Mouse (Mus musculus) intestine, postnatal 0 days (tissue): Measurements from ENCODE around the gene Nmb. TPM values are rescaled to one million over a fixed set of nuclear protein-coding genes. Genes with fewer than 3 reads are reported as not detected.

Experiments used
- ATAC-seq: fragments of 200-750 bp; cut with Nextera tagmentation; 2 replicates; pipeline ENCODE4 v1.8.0; 2017; ENCODE audit warnings: mild to moderate bottlenecking, moderate TSS enrichment, moderate library complexity
- H3K27ac ChIP-seq: fragments of 300-500 bp; sonication (generic); 2 replicates; pipeline ENCODE4 v1.5.1; 2014; ENCODE audit warnings: mild to moderate bottlenecking, low read depth, low read length, moderate library complexity
- H3K27me3 ChIP-seq: fragments of 300-500 bp; sonication (generic); replicated peaks from 2 replicates; pipeline ENCODE4 v1.6.1; 2014; ENCODE audit warnings: low read length, mixed read lengths; ENCODE audit not compliant: control insufficient read depth, insufficient read depth
- H3K36me3 ChIP-seq: fragments of 300-500 bp; sonication (generic); 2 replicates; pipeline ENCODE4 v1.6.1; 2014; ENCODE audit warnings: mild to moderate bottlenecking, moderate library complexity; ENCODE audit not compliant: control insufficient read depth, insufficient read depth
- H3K4me1 ChIP-seq: fragments of 300-500 bp; sonication (generic); replicated peaks from 2 replicates; pipeline ENCODE4 v1.6.1; 2014; ENCODE audit warnings: antibody characterized with exemption, low read length, mixed read lengths; ENCODE audit not compliant: control insufficient read depth, insufficient read depth
- H3K4me2 ChIP-seq: fragments of 300-500 bp; sonication (generic); replicated peaks from 2 replicates; pipeline ENCODE4 v1.6.1; 2014; ENCODE audit warnings: low read depth, mild to moderate bottlenecking, moderate library complexity
- H3K4me3 ChIP-seq: fragments of 300-500 bp; sonication (generic); 2 replicates; pipeline ENCODE4 v1.5.1; 2014; ENCODE audit warnings: low read depth, low read length
- H3K9ac ChIP-seq: fragments of 300-500 bp; sonication (generic); 2 replicates; pipeline ENCODE4 v1.6.1; 2014; ENCODE audit warnings: mild to moderate bottlenecking, low read depth, low read length
- H3K9me3 ChIP-seq: fragments of 300-500 bp; sonication (generic); 2 replicates; pipeline ENCODE4 v1.6.1; 2016; ENCODE audit warnings: mixed run types; ENCODE audit not compliant: control insufficient read depth
- CTCF ChIP-seq: sonication (generic); IDR thresholded peaks from 2 replicates; pipeline ENCODE4 v1.5.1; 2016; ENCODE audit warnings: low read depth, mild to moderate bottlenecking, control low read depth, antibody characterized with exemption, moderate library complexity
- WGBS: fragments of 180-500 bp; shearing (Covaris S2); extraction: QIAGEN DNeasy Blood & Tissue Kit; methylation state at CpG from one replicate; pipeline ENCODE4 v1.1.7; 2014; 5-methylcytosine and 5-hydroxymethylcytosine counted together
- polyA plus RNA-seq: library from polyadenylated mRNA; unstranded; fragments of >200 nt; fragmentation: Nextera tagmentation; extraction: Ambion mirVana; gene quantifications from 2 replicates; pipeline ENCODE4 v1.2.1, GENCODE M21; 2015

Nmb gene
- polyA plus RNA-seq, 1 experiment from 2014 or later: 2.1 TPM

DNA sequence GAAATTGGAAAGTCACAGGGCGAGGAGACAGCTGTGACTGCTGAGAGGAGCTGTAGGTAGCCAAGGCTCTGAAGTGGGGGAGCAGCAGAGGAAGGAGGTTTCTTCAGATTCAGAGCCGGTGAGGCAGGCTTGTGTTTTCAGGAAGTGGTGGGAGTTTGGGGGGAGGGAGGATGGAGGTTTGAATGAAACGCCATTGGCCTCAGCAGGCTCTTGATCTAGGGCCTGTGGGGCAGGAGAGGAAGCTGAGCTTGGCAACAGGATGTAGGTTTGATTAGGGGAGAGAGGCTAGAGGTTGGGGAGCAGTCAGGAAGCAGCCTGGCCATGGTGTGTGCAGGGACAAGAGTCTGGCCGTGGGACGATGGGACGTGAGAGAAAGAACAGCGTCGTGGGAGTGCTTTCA lies 40.0 kb downstream of the Nmb start:
- no peak overlapping the region for H3K4me2 ChIP-seq
- no peak for TF ChIP-seq CTCF
- peaks cover 8% of the 10 kb centered on the region for H3K36me3 ChIP-seq
- WGBS: 65% methylated on average over 8 of the region's 8 CpGs
- no peak for ATAC-seq
- H3K9me3 ChIP-seq: no peaks in the 10 kb centered on the region
- no peaks in the 10 kb centered on the region for H3K27me3 ChIP-seq
- H3K4me3 ChIP-seq: no peak overlapping the region
- 0 out of 2 replicates have a peak, but pooled peaks cover 11% of the 10 kb centered on the region for H3K4me1 ChIP-seq
- no peak overlapping the region for H3K9ac ChIP-seq
- H3K27ac ChIP-seq: peak overlapping the region; percentile 28; the same call in 1 of the 2 replicates

DNA sequence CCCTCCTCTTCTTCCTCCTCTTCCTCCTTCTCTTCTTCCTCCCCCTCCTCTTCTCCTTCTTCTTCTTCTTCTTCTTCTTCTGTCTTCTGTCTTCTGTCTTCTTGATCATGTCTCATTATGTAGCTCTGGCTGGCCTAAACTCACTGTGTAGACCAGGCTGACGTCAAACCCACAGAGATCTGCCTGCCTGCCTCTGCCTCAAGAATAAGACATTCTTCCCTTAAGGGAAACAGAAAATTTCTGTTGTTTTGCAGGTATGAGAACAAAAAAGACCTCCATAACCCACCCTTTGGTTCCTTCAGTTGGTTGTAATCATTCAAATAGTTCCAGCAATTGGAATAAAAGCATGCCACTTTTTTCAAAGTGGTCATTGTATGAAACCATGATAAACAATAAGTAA lies 40.7 kb downstream of the Nmb start:
- H3K27ac ChIP-seq: peak overlapping the region; percentile 15; the same call in 1 of the 2 replicates
- H3K4me3 ChIP-seq: no peak overlapping the region
- 65% methylated on average over 1 of the region's 1 CpGs for WGBS
- ATAC-seq: no peak
- H3K4me1 ChIP-seq: 0 out of 2 replicates have a peak, but pooled peaks cover 11% of the 10 kb centered on the region
- TF ChIP-seq CTCF: no peak
- no peaks in the 10 kb centered on the region for H3K27me3 ChIP-seq
- H3K4me2 ChIP-seq: no peak overlapping the region
- H3K9ac ChIP-seq: no peak overlapping the region
- no peaks in the 10 kb centered on the region for H3K9me3 ChIP-seq
- peaks cover 8% of the 10 kb centered on the region for H3K36me3 ChIP-seq

DNA sequence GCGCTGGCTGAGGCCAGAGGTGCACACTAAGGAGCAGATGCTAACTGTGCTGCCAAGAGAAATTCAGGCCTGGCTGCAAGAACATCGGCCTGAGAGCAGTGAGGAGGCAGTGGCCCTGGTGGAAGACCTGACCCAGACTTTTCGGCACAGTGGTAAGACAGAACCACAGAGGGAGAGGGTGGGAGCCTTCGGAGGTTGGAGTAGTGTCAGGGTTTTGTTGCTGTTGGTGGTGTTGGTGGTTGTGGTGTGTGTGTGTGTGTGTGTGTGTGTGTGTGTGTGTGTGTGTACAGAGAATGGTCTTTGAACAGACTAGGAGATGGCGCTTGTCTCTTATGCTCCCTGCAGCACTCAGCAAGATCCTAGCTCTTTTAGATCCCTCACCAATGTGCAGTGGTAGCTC lies 41.4 kb downstream of the Nmb start:
- 0 out of 2 replicates have a peak, but pooled peaks cover 11% of the 10 kb centered on the region for H3K4me1 ChIP-seq
- WGBS: 84% methylated on average over 5 of the region's 5 CpGs
- peaks cover 8% of the 10 kb centered on the region; the same call in 1 of the 2 replicates for H3K36me3 ChIP-seq
- H3K9me3 ChIP-seq: no peaks in the 10 kb centered on the region
- H3K27me3 ChIP-seq: no peaks in the 10 kb centered on the region
- H3K4me2 ChIP-seq: no peak overlapping the region
- no peak overlapping the region for H3K4me3 ChIP-seq
- no peak for TF ChIP-seq CTCF
- ATAC-seq: no peak
- no peak overlapping the region for H3K27ac ChIP-seq
- H3K9ac ChIP-seq: no peak overlapping the region

DNA sequence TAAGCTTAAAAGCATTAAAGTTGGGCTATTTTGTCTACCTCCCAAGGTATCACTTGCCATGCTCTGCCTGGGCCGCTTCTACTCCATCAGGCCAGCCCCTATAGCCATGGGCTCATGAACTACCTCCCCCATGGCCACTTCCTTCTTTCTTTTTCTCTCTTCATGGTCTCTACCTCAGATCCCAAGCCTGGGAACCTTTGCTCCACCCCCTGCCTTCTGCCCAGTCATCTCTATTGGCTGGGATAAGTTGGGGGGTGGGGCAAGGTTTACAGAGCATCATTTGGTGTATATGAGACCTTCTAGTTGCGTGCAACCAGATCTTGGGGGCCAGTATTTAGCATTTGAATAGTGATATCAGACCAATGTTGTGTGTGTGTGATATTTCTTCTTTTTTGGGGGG lies 42.4 kb downstream of the Nmb start:
- H3K36me3 ChIP-seq: peaks cover 3% of the 10 kb centered on the region; the same call in 1 of the 2 replicates
- H3K27ac ChIP-seq: no peak overlapping the region
- no peak for TF ChIP-seq CTCF
- H3K9ac ChIP-seq: no peak overlapping the region
- WGBS: 93% methylated on average over 2 of the region's 2 CpGs
- H3K4me1 ChIP-seq: 0 out of 2 replicates have a peak, but pooled peaks cover 11% of the 10 kb centered on the region
- H3K9me3 ChIP-seq: no peaks in the 10 kb centered on the region
- no peak overlapping the region for H3K4me3 ChIP-seq
- no peaks in the 10 kb centered on the region for H3K27me3 ChIP-seq
- H3K4me2 ChIP-seq: no peak overlapping the region
- ATAC-seq: no peak

DNA sequence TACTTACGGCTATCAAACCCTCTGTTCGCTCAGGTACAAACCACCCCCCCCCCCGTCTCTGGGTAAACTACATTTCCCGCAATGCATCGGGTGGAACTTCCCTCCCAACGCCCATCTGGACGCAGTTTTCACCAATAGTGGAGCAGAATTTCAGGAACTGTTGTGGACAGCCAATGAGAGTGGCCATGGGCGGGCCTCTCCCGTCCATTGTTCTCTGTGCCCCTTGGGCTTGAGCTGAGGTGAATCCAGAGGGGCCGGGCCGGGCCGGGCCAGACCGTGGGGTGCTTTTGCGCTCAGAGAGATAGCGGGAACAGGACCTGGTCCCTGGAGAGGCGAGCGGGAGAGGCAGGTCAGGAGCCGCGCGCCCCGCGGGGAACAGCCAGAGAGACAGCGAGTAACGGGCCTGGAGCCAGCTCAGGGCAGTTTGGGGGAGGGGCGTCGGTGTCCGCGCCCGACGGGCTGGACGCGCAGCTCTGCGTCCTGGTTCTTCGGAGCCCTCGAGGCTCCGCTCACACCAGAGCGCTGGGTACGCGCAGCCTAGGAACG lies 44.1 kb downstream of the Nmb start, which contains the start of gene Zscan2:
Gene Zscan2 (plus strand): TSS at position 192 of the 546 bp plus-strand sequence.
- TF ChIP-seq CTCF: no peak
- peak; percentile 97 for ATAC-seq
- Histone ChIP-seq H3K9me3 (no peaks in the 10 kb centered on the region), H3K9ac (peak within 1 kb of the TSS; percentile 76), H3K4me3 (peak within 1 kb of the TSS; percentile 95), H3K27ac (peak within 1 kb of the TSS; percentile 70), H3K4me1 (0 out of 2 replicates have a peak, but pooled peaks cover 10% of the 10 kb centered on the region), H3K4me2 (peak within 1 kb of the TSS; percentile 89), H3K27me3 (no peaks in the 10 kb centered on the region), H3K36me3 (peaks cover 3% of the 10 kb centered on the region; the same call in 1 of the 2 replicates)
- WGBS: under 1% methylated on average over 40 of the region's 40 CpGs

DNA sequence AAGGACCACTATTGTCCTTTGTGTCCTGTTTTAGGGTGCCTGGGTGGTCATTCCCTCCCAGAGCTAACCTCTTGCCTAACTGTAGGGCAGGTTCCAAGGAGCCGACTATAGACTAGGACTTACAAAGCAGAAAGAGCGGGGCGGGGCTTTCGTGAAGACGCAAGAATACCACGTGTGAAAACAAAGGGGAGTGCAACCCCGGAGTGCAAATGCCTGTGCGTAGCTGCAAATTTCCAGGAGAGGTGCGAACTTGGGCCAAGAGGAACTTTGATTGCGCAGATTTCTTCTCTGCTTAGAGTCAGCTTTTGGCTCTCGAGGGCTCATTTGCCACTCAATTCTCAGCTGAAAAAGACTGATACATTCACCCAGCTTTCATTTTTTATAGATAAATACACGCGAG lies 44.6 kb downstream of the Nmb start:
- peak; percentile 62 for ATAC-seq
- Histone ChIP-seq H3K27me3 (no peaks in the 10 kb centered on the region), H3K4me1 (0 out of 2 replicates have a peak, but pooled peaks cover 4% of the 10 kb centered on the region), H3K4me2 (peak overlapping the region; percentile 89), H3K36me3 (peaks cover under 1% of the 10 kb centered on the region; the same call in 1 of the 2 replicates), H3K9me3 (no peaks in the 10 kb centered on the region), H3K9ac (peak overlapping the region; percentile 32; the same call in 1 of the 2 replicates), H3K27ac (no peak overlapping the region), H3K4me3 (peak overlapping the region; percentile 95)
- under 1% methylated on average over 13 of the region's 13 CpGs for WGBS
- TF ChIP-seq CTCF: no peak
